Mouse (Mus musculus) left cerebral cortex, postnatal 10 days (tissue): ENCODE results near the gene Arl5c. TPM values are rescaled to one million over a fixed set of nuclear protein-coding genes. Genes with fewer than 3 reads are reported as not detected.
A peak's percentile ranks its signal among the peaks of the same experiment; 100 is the strongest.

ENCODE experiments used
- DNase-seq, 2 experiments: peaks; one replicate each; pipeline ENCODE4 v3.0.0; 2021 to 2022; ENCODE audit warnings: low spot score in 2 of 2, mixed read lengths in 1 of 2; ENCODE audit errors: extremely low spot score in 1 of 2
- intact Hi-C: fragments of 180-260 bp; cut with DNase I; formaldehyde crosslinking; loops from one replicate; pipeline ENCODE4 v1.15.1; 2025
- total RNA-seq, 2 experiments: library from RNA; stranded (reverse); gene quantifications; 2 replicates each; pipeline ENCODE4 v1.2.3; 2021

Arl5c gene
- total RNA-seq, 2 experiments from 2014 or later = 2.6 to 3.7 TPM

GRCm38 (mm10) chr11:97978392-97978791 is 17.6 kb downstream of the Arl5c start:
- DNase-seq = no peak
- intact Hi-C loops = no loop called here

GRCm38 (mm10) chr11:97977797-97978196 is 18.2 kb downstream of the Arl5c start:
- no peak for DNase-seq
- intact Hi-C loops = no loop called here

- no peak for DNase-seq
- intact Hi-C loops = no loop called here
Observed at GRCm38 (mm10) chr11:97974746-97975145, 21.2 kb downstream of the Arl5c start.

- intact Hi-C loops = no loop called here
- DNase-seq = no peak
Observed at GRCm38 (mm10) chr11:97974141-97974540, 21.8 kb downstream of the Arl5c start.

- no peak for DNase-seq
- intact Hi-C loops = no loop called here
Observed at GRCm38 (mm10) chr11:97972434-97972833, 23.5 kb downstream of the Arl5c start.

GRCm38 (mm10) chr11:97971232-97971631 is 24.7 kb downstream of the Arl5c start:
- intact Hi-C loops = no loop called here
- DNase-seq = peak; percentile 65 to 79

- intact Hi-C loops = no loop called here
- DNase-seq = no peak
Observed at GRCm38 (mm10) chr11:97970771-97971170, 25.2 kb downstream of the Arl5c start.

GRCm38 (mm10) chr11:97968385-97968784 is 27.6 kb downstream of the Arl5c start:
- intact Hi-C loops = no loop called here
- no peak for DNase-seq

GRCm38 (mm10) chr11:97967114-97967513 is 28.9 kb downstream of the Arl5c start:
- intact Hi-C loops = no loop called here
- no peak for DNase-seq

- intact Hi-C loops = no loop called here
- DNase-seq = no peak
Observed at GRCm38 (mm10) chr11:97960907-97961306, 35.1 kb downstream of the Arl5c start.

- no peak for DNase-seq
- intact Hi-C loops = no loop called here
Observed at GRCm38 (mm10) chr11:97959300-97959680, 36.7 kb downstream of the Arl5c start.

- intact Hi-C loops = no loop called here
Observed at GRCm38 (mm10) chr11:97958641-97959299, 37.2 kb downstream of the Arl5c start.

GRCm38 (mm10) chr11:97956905-97957560 is 38.9 kb downstream of the Arl5c start:
- DNase-seq = no peak
- intact Hi-C loops = no loop called here

More at GRCm38 (mm10) chr11:97958641-97959299, 37.2 kb downstream of the Arl5c start:
- DNase-seq = no peak

- intact Hi-C loops = no loop called here
- DNase-seq = no peak
Observed at GRCm38 (mm10) chr11:97955915-97956314, 40.1 kb downstream of the Arl5c start.

GRCm38 (mm10) chr11:97955146-97955902 is 40.7 kb downstream of the Arl5c start:
- intact Hi-C loops = no loop called here
- DNase-seq = no peak

GRCm38 (mm10) chr11:97954469-97955141 is 41.4 kb downstream of the Arl5c start:
- intact Hi-C loops = no loop called here
- no peak for DNase-seq

GRCm38 (mm10) chr11:97953939-97954275 is 42.1 kb downstream of the Arl5c start:
- no peak for DNase-seq
- intact Hi-C loops = no loop called here

GRCm38 (mm10) chr11:97953179-97953938 is 42.6 kb downstream of the Arl5c start:
- DNase-seq = no peak
- intact Hi-C loops = no loop called here
